ENCODE assay signal across 35 mouse cellular contexts in genomic region chr13:31827160-31827559, GRCm38 (mm10). TPM values are rescaled to one million over a fixed set of nuclear protein-coding genes. Genes with fewer than 3 reads are reported as not detected.
"Had no signal": no experiment of that assay in that cellular context is flagged by ENCODE, and none has a peak within 500 bp of the region (broad histone marks: within the 10 kb centered on the region; RNA-seq: fewer than 3 reads in every experiment).

No protein-coding gene starts in this region.

- H3K4me1 ChIP-seq: liver, embryonic 12.5 days; liver, embryonic 13.5 days; liver, embryonic 15.5 days; midbrain, embryonic 12.5 days; midbrain, embryonic 15.5 days had no signal

- H3K4me2 ChIP-seq: limb, embryonic 12.5 days; limb, embryonic 13.5 days; limb, embryonic 15.5 days; liver, embryonic 11.5 days; liver, embryonic 12.5 days; liver, embryonic 13.5 days; liver, embryonic 15.5 days; lung, embryonic 14.5 days; lung, embryonic 15.5 days; midbrain, embryonic 12.5 days; midbrain, embryonic 15.5 days; neural tube, embryonic 12.5 days; neural tube, embryonic 13.5 days had no signal

- H3K36me3 ChIP-seq: limb, embryonic 10.5 days; limb, embryonic 12.5 days; limb, embryonic 13.5 days; limb, embryonic 15.5 days; liver, embryonic 12.5 days; liver, embryonic 13.5 days; liver, embryonic 15.5 days; lung, embryonic 15.5 days; midbrain, embryonic 10.5 days; midbrain, embryonic 12.5 days; midbrain, embryonic 15.5 days; neural tube, embryonic 12.5 days; neural tube, embryonic 13.5 days had no signal

- H3K27ac ChIP-seq: limb, embryonic 10.5 days; limb, embryonic 12.5 days; limb, embryonic 13.5 days; limb, embryonic 15.5 days; liver, embryonic 12.5 days; liver, embryonic 13.5 days; liver, embryonic 14.5 days; liver, embryonic 15.5 days; lung, embryonic 15.5 days; macrophage; midbrain, embryonic 10.5 days; midbrain, embryonic 12.5 days; midbrain, embryonic 15.5 days; neural tube, embryonic 12.5 days; neural tube, embryonic 13.5 days had no signal

- H3K9me3 ChIP-seq: limb, embryonic 10.5 days; limb, embryonic 12.5 days; limb, embryonic 13.5 days; limb, embryonic 15.5 days; liver, embryonic 12.5 days; liver, embryonic 13.5 days; liver, embryonic 15.5 days; lung, embryonic 15.5 days; megakaryocyte, embryonic 14.5 days; midbrain, embryonic 10.5 days; midbrain, embryonic 12.5 days; midbrain, embryonic 15.5 days; neural tube, embryonic 12.5 days; neural tube, embryonic 13.5 days had no signal

- ATAC-seq: liver, embryonic 12.5 days; liver, postnatal 0 days; lung, postnatal 0 days; midbrain, embryonic 15.5 days; midbrain, embryonic 16.5 days had no signal

- H3K4me3 ChIP-seq: limb, embryonic 10.5 days; limb, embryonic 12.5 days; limb, embryonic 13.5 days; limb, embryonic 15.5 days; liver, embryonic 12.5 days; liver, embryonic 13.5 days; liver, embryonic 15.5 days; lung, embryonic 15.5 days; megakaryocyte, embryonic 14.5 days; midbrain, embryonic 10.5 days; midbrain, embryonic 12.5 days; midbrain, embryonic 15.5 days; myocyte; neural tube, embryonic 12.5 days; neural tube, embryonic 13.5 days had no signal

- H3K9ac ChIP-seq: limb, embryonic 12.5 days; limb, embryonic 13.5 days; limb, embryonic 15.5 days; liver, embryonic 12.5 days; liver, embryonic 13.5 days; liver, embryonic 14.5 days; liver, embryonic 15.5 days; liver, postnatal 0 days; lung, embryonic 14.5 days; lung, embryonic 15.5 days; midbrain, embryonic 12.5 days; midbrain, embryonic 15.5 days; neural tube, embryonic 12.5 days; neural tube, embryonic 13.5 days had no signal

- DNase-seq: left cerebral cortex, postnatal 4 days; liver; liver, embryonic 13.5 days; liver, postnatal 0 days; lung, adult 18-20 months; lung, adult 2 months; lung, embryonic 14.5 days; lung, postnatal 10 days; lung, postnatal 14 days; lung, postnatal 36 days; lung, postnatal 4 days; midbrain, embryonic 14.5 days had no signal

RNA-seq across cellular contexts. Expression of gene Foxc1, which starts 20.7 kb away (rescaled TPM):
- total RNA-seq: megakaryocyte progenitor cell, adult 5-6 weeks; megakaryocyte-erythroid progenitor cell, adult 5-6 weeks; monocyte, adult 5-6 weeks had no signal
- polyA plus RNA-seq: liver, embryonic 16.5 days; liver, postnatal 0 days; macrophage had no signal
